Mouse (Mus musculus): ENCODE results near the gene Leap2.
A peak's percentile ranks its signal among the peaks of the same experiment; 100 is the strongest.
"Not testable (repeated sequence)": the region's sequence is repeated elsewhere in the genome, so short reads cannot be mapped to it uniquely, and the experiment has no call there.

Leap2 gene

GRCm38 (mm10) chr11:53441921-53442320 is 19.0 kb upstream of the Leap2 start:
- DNase-seq (ENCODE audit: low spot score): no peak

GRCm38 (mm10) chr11:53436338-53436737 is 13.4 kb upstream of the Leap2 start:
- no peak for DNase-seq (ENCODE audit: low spot score)

- no peak for DNase-seq (ENCODE audit: low spot score)
Measured at GRCm38 (mm10) chr11:53435504-53435903, 12.5 kb upstream of the Leap2 start.

GRCm38 (mm10) chr11:53433057-53433456 is 10.1 kb upstream of the Leap2 start:
- DNase-seq (ENCODE audit: low spot score): no peak

- DNase-seq (ENCODE audit: low spot score): no peak
Measured at GRCm38 (mm10) chr11:53431347-53432056, 8.5 kb upstream of the Leap2 start.

- DNase-seq (ENCODE audit: low spot score): peak; percentile 92
Measured at GRCm38 (mm10) chr11:53430670-53431346, 7.8 kb upstream of the Leap2 start, which contains the start of the genes Uqcrq and Gdf9. Uqcrq (minus strand) TSS chr11:53430831. Gdf9 (plus strand) TSS chr11:53431023.

GRCm38 (mm10) chr11:53430300-53430669 is 7.3 kb upstream of the Leap2 start:
- DNase-seq (ENCODE audit: low spot score): no peak

GRCm38 (mm10) chr11:53429182-53429581 is 6.2 kb upstream of the Leap2 start:
- no peak for DNase-seq (ENCODE audit: low spot score)

- no peak for DNase-seq (ENCODE audit: low spot score)
Measured at GRCm38 (mm10) chr11:53428716-53429057, 5.7 kb upstream of the Leap2 start.

- DNase-seq (ENCODE audit: low spot score): no peak
Measured at GRCm38 (mm10) chr11:53427993-53428715, 5.2 kb upstream of the Leap2 start.

- not testable (repeated sequence) for DNase-seq (ENCODE audit: low spot score)
Measured at GRCm38 (mm10) chr11:53426914-53427313, 3.9 kb upstream of the Leap2 start.

GRCm38 (mm10) chr11:53425711-53426255 is 2.8 kb upstream of the Leap2 start:
- DNase-seq (ENCODE audit: low spot score): no peak

GRCm38 (mm10) chr11:53425251-53425650 is 2.3 kb upstream of the Leap2 start:
- no peak for DNase-seq (ENCODE audit: low spot score)

- no peak for DNase-seq (ENCODE audit: low spot score)
Measured at GRCm38 (mm10) chr11:53424826-53425225, 1.9 kb upstream of the Leap2 start.

GRCm38 (mm10) chr11:53418048-53418447 is 4.9 kb downstream of the Leap2 start:
- no peak for DNase-seq (ENCODE audit: low spot score)

- no peak for DNase-seq (ENCODE audit: low spot score)
Measured at GRCm38 (mm10) chr11:53413871-53414270, 9.1 kb downstream of the Leap2 start.

- no peak for DNase-seq (ENCODE audit: low spot score)
Measured at GRCm38 (mm10) chr11:53411738-53412137, 11.2 kb downstream of the Leap2 start.

GRCm38 (mm10) chr11:53403638-53404037 is 19.3 kb downstream of the Leap2 start:
- DNase-seq (ENCODE audit: low spot score): no peak

GRCm38 (mm10) chr11:53393856-53394255 is 29.1 kb downstream of the Leap2 start:
- DNase-seq (ENCODE audit: low spot score): no peak

GRCm38 (mm10) chr11:53383758-53384428 is 39.1 kb downstream of the Leap2 start:
- DNase-seq (ENCODE audit: low spot score): no peak

- no peak for DNase-seq (ENCODE audit: low spot score)
Measured at GRCm38 (mm10) chr11:53378918-53379317, 44.1 kb downstream of the Leap2 start.
